Mouse (Mus musculus): ENCODE measurements at regions not wholly inside any gene's neighbourhood (a gene's known extent, or its start where the extent isn't known, plus 50 kb on each side); places are given as distances from the start of the nearest gene placed in this dataset.

DNA sequence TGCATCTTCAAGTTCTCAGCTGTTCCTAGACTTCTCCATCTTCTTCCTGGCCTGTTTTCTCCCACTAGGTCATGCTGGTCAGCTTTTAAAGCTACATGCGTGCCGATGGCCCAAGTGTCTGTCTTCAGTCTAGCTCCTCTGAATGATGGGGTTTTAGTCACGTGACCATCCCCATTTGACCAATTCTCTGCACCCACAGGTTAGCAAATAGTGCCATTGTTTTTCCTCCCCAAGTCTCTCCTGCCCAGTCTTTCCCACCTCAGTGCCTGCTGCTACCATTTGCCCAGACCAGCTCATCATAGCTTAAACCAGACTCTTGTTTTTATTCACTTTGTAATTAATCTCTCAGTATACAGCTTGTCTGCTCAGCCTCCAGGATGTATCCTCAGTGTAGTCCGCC, 62.3 kb downstream of the Zfp706 start:
- intact Hi-C loops (cut with DNase I) = no loop called here
- no peak for DNase-seq (ENCODE audit: low spot score in 2 of 2)

DNA sequence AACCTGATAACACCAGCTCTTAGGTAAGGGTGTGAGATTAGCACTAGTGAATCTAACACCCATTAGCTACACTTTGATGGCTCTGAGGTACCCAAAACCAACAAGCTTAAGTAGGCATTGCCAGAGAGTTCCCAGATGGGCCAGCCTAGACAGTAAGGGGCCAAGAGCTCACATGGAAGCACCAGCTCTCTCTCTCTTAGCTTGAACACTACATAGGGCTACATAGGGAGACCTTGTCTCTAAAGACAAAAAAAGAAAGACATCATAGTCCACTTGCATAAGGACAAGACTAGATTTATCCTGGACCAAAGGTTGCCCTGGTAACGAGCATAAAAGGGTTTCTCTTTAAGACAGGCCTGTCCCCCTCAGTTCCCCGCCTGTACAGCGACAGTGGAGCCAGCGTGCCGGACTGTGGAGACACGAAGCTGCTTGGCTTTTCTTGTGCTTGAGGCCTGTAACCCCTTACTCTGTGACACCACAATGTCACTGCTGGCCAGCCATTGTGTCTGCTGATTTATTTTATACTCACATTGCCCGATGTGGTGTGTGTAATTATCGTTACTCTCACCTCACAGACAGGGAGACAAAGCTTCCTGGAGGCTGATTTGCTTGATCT, 62.9 kb downstream of the Zfp706 start:
- intact Hi-C loops (cut with DNase I) = no loop called here
- DNase-seq (ENCODE audit: low spot score in 2 of 2) = no peak

- DNase-seq (ENCODE audit: low spot score in 2 of 2) = peak; percentile 46 to 53
- intact Hi-C loops (cut with DNase I) = loop anchor here (1.0 kb wide), 2 partner anchors 17 to 151 kb away; no protein-coding TSS in a partner anchor
These were observed 64.0 kb downstream of the Zfp706 start for GRCm38 (mm10) chr15:36943492-36944112.

- intact Hi-C loops (cut with DNase I) = no loop called here
- no peak for DNase-seq (ENCODE audit: low spot score in 2 of 2)
These were observed 65.3 kb downstream of the Zfp706 start for GRCm38 (mm10) chr15:36942261-36942660.

DNA sequence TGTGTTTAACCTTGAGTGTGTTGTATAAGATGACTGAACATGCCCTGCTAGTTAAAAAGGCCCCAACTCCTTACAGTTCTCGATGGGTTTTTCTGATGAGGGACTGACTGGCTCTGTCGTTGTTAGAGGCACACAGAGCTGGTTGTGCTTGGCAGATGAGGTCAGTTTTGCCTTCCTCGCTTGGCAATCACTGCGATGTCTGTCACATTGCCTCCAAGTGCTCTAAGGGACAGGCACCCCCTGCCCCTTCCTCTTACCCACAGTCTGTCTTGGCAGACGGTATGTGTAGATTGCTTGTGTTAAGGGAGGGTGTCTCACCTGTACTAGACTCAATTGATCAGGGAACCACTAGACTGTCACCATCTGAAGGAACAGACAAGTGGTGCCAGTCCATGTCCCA, 65.8 kb downstream of the Zfp706 start:
- intact Hi-C loops (cut with DNase I) = no loop called here
- no peak for DNase-seq (ENCODE audit: low spot score in 2 of 2)

DNA sequence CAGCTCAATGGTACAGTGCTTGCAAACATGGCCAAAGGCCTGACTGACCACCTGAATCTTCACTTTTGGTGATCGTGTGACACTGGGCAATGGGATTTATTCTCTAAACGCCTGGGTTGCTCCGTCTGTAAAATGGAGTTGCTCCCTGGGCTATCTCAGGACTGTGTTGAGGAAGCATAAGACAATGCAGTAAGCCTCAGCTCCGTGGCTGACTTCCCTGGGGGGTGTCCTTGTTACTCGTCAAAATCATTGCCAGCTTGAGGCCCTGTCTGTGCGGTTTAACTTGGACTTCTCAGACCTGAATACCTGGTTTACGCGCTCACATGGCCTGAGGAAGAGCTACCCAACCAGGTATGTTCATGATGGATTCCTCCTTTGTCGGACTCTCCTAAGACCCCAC, 68.0 kb downstream of the Zfp706 start:
- DNase-seq (ENCODE audit: low spot score in 2 of 2) = no peak
- intact Hi-C loops (cut with DNase I) = loop anchor here (2.0 kb wide), 1 partner anchor 27 kb away; no protein-coding TSS in a partner anchor

DNA sequence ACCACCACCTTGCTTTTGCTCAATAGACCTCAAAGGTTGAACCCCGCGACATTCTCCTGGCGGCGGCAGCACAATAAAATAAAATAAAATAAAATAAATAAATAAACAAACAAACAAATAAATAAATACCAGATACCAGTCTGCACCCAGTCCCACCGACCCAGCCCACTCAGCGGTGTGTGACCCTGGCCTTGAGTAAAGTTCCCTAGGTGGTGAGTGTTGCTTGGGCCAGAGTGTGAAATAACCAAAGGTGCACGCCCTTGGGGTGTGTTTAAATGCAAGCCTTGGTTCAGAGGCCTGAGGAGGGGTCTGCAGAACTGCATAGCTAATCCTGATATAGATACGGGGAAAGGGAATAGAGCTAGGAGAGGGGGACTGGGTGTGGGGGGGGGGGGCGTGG, 68.4 kb downstream of the Zfp706 start:
- intact Hi-C loops (cut with DNase I) = loop anchor here (2.0 kb wide), 1 partner anchor 28 kb away; no protein-coding TSS in a partner anchor
- DNase-seq (ENCODE audit: low spot score in 2 of 2) = no peak

- intact Hi-C loops (cut with DNase I) = loop anchor here (1.0 to 2.0 kb wide), 2 partner anchors 28 to 144 kb away; no protein-coding TSS in a partner anchor
- peak; percentile 91 to 94 for DNase-seq (ENCODE audit: low spot score in 2 of 2)
These were observed 68.9 kb downstream of the Zfp706 start for GRCm38 (mm10) chr15:36938511-36939150.

DNA sequence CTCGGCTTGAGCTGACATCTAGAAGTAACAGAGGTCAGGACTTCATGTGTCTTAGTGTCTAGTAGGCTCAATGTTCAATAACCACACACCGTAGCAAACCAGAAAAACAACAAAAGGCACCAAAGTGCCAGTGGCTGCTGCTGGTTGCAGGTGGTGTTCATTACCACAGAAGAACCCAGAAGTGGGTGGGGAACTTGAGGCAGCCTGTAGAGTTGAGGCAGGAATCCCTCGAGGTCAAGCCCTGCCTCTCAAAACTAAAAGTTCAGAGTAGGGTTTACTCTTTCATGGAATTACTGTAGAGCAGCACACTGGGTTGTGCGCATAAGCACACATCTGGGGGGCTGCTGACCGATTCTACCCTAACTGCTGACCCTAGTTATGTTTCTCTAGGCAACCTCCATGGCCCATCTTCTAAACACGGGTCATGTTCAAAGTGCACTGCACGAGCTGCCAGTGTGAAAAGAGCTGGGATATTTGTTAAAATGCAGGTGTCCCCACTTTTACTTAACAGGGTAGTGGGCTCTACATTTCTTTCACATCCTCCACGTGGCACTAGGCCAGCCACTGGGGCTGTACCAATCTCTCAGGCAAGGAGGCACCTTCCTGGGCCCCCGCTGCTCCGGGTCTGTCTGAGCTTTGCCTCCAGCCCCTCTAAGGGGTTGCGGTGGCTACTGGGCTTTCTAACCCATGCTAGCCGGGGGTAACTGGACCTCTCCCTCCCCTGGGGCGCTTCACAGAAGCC, 69.6 kb downstream of the Zfp706 start:
- DNase-seq (ENCODE audit: low spot score in 2 of 2) = no peak
- intact Hi-C loops (cut with DNase I) = loop anchor here (1.0 to 2.0 kb wide), 2 partner anchors 29 to 144 kb away; no protein-coding TSS in a partner anchor

DNA sequence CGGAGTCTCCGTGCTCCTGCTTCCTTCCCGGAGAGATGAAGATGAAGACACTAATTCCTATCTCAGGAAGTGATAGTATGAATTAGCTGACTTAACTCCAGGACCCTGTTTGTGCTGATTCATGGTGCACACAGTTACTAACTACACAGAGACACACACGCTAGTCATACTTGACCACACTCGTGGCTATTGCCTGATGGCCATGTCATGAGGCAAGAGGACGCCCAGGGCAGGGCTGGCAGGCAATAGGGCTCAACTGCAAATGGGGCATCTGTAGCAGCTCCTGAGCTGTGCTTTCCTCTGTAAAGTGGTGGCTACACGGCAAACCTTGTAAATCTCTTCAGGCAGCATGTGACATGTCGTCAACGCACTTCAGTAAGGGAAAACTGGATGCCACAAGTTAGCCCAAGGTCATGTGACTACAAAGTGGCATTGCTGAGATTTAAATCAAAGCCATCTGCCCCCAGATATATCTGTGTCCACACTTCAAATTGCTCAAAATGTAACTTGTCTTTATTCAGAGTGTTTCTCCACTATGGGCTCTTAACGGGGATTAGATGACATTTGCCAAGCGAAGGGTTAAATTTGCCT, 70.4 kb downstream of the Zfp706 start:
- DNase-seq (ENCODE audit: low spot score in 2 of 2) = no peak
- intact Hi-C loops (cut with DNase I) = no loop called here

GRCm38 (mm10) chr15:36934801-36935200, 72.8 kb downstream of the Zfp706 start:
- no peak for DNase-seq (ENCODE audit: low spot score in 2 of 2)
- intact Hi-C loops (cut with DNase I) = no loop called here

- no peak for DNase-seq (ENCODE audit: low spot score in 2 of 2)
- intact Hi-C loops (cut with DNase I) = no loop called here
These were observed 74.0 kb downstream of the Zfp706 start for GRCm38 (mm10) chr15:36933581-36933991.

GRCm38 (mm10) chr15:36931460-36931859, 76.1 kb downstream of the Zfp706 start:
- DNase-seq (ENCODE audit: low spot score in 2 of 2) = no peak
- intact Hi-C loops (cut with DNase I) = no loop called here

GRCm38 (mm10) chr15:36930433-36930832, 77.1 kb downstream of the Zfp706 start:
- intact Hi-C loops (cut with DNase I) = no loop called here
- no peak for DNase-seq (ENCODE audit: low spot score in 2 of 2)

DNA sequence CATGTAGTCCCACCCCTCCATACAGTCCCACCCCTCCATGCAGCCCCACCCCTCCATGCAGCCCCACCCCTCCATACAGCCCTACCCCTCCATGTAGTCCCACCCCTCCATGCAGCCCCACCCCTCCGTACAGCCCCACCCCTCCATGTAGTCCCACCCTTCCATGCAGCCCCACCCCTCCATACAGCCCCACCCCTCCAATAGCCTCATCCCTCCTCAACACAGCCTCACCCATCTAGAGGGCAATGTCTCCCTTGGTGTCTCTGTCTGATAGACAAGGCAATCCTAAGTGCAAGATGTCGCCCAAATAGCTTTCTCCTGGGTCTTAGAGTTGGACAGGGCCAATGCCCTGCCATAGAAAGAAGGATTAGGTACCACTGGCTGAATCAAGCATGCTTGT, 77.8 kb downstream of the Zfp706 start:
- intact Hi-C loops (cut with DNase I) = no loop called here
- no peak for DNase-seq (ENCODE audit: low spot score in 2 of 2)

GRCm38 (mm10) chr15:36929088-36929487, 78.5 kb downstream of the Zfp706 start:
- no peak for DNase-seq (ENCODE audit: low spot score in 2 of 2)
- intact Hi-C loops (cut with DNase I) = no loop called here

DNA sequence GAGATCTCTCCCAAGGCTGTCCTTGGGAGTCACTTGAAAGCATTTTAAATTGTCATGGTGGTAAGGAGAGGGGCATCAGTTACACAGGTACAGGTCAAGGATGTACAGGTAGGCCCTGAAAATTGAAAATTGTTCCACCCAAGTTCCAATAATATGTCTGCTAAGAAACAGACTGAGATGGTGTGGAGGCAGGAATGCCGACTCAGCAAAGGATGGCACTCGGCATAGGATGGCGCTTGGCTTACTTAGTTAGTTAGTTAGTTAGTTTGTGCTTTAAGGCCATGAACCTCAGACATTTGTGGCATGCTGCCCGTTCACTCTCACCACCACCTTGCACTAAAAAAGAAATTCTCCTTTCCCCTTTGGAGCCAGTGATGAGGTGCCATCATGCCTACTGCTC, 78.9 kb downstream of the Zfp706 start:
- DNase-seq (ENCODE audit: low spot score in 2 of 2) = no peak
- intact Hi-C loops (cut with DNase I) = no loop called here

DNA sequence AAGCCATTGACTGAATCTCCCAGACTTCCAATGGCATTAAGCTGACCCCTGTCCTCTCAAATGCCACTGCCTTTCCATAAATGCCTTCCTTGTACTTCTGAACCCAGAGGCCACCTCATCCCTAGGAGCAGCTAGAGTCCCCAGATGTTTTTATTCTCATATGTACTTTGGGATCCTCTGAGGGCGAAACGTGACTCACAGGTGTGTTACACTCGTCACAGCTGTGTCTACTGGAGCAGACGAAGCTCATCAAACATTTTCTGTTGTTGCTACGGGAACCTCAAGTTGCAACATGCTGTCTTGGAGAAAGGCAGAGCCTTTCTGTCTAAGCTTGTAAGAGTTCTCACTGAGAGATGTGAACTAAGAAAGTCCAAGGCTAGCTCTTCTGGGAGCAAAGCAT, 80.1 kb downstream of the Zfp706 start:
- no peak for DNase-seq (ENCODE audit: low spot score in 2 of 2)
- intact Hi-C loops (cut with DNase I) = no loop called here

- DNase-seq (ENCODE audit: low spot score in 2 of 2) = no peak
- intact Hi-C loops (cut with DNase I) = no loop called here
These were observed 83.4 kb downstream of the Zfp706 start for GRCm38 (mm10) chr15:36924171-36924570.

- intact Hi-C loops (cut with DNase I) = no loop called here
These were observed 86.2 kb downstream of the Zfp706 start for GRCm38 (mm10) chr15:36921384-36921783.

More at GRCm38 (mm10) chr15:36921384-36921783, 86.2 kb downstream of the Zfp706 start:
- no peak for DNase-seq (ENCODE audit: low spot score in 2 of 2)

Data from left cerebral cortex, postnatal 36 days (tissue).